Mouse (Mus musculus) hindbrain, embryonic 10.5 days (tissue): ENCODE results near the gene Gm11444. TPM values are rescaled to one million over a fixed set of nuclear protein-coding genes. Genes with fewer than 3 reads are reported as not detected.

Source experiments
- DNase-seq: peaks from one replicate; pipeline ENCODE4 v3.0.0-alpha.2; 2017; ENCODE audit warnings: low spot score
- H3K27ac ChIP-seq: fragments of 300-500 bp; sonication (generic); 2 replicates; pipeline ENCODE4 v1.5.1; 2016; ENCODE audit warnings: mild to moderate bottlenecking, moderate library complexity
- H3K27me3 ChIP-seq: fragments of 300-500 bp; sonication (generic); 2 replicates; pipeline ENCODE4 v1.6.1; 2016; ENCODE audit warnings: mild to moderate bottlenecking; ENCODE audit not compliant: poor library complexity, insufficient read depth, severe bottlenecking
- H3K36me3 ChIP-seq: fragments of 300-500 bp; sonication (generic); 2 replicates; pipeline ENCODE4 v1.6.1; 2016; ENCODE audit warnings: mild to moderate bottlenecking, moderate library complexity
- H3K4me1 ChIP-seq: fragments of 300-500 bp; sonication (generic); replicated peaks from 2 replicates; pipeline ENCODE4 v1.6.1; 2016; ENCODE audit warnings: mild to moderate bottlenecking
- H3K4me3 ChIP-seq: fragments of 300-500 bp; sonication (generic); 2 replicates; pipeline ENCODE4 v1.5.1; 2016; ENCODE audit warnings: mild to moderate bottlenecking, moderate library complexity
- H3K9me3 ChIP-seq: fragments of 300-500 bp; sonication (generic); 2 replicates; pipeline ENCODE4 v1.6.1; 2016; ENCODE audit warnings: mild to moderate bottlenecking, moderate library complexity
- WGBS: fragments of 180-500 bp; shearing (Covaris S2); methylation state at CpG from one replicate; pipeline ENCODE4 v1.1.7; 2016; 5-methylcytosine and 5-hydroxymethylcytosine counted together
- polyA plus RNA-seq: library from polyadenylated mRNA; unstranded; fragments of >200 nt; fragmentation: Nextera tagmentation; extraction: Ambion mirVana; gene quantifications from 2 replicates; pipeline ENCODE4 v1.2.1, GENCODE M21; 2016

Gene Gm11444
- polyA plus RNA-seq, 1 experiment from 2014 or later = not detected

- Histone ChIP-seq H3K27me3 (peaks cover 98% of the 10 kb centered on the region), H3K4me3 (peak overlapping the region; percentile 60), H3K4me1 (peaks cover 65% of the 10 kb centered on the region), H3K9me3 (no peaks in the 10 kb centered on the region), H3K27ac (peak overlapping the region; percentile 86), H3K36me3 (no peaks in the 10 kb centered on the region)
- DNase-seq = peak; percentile 69
- 1% methylated on average over 17 of the region's 17 CpGs for WGBS
These were observed 19.2 kb downstream of the Gm11444 start for GRCm38 (mm10) chr11:85830901-85831341.

DNA sequence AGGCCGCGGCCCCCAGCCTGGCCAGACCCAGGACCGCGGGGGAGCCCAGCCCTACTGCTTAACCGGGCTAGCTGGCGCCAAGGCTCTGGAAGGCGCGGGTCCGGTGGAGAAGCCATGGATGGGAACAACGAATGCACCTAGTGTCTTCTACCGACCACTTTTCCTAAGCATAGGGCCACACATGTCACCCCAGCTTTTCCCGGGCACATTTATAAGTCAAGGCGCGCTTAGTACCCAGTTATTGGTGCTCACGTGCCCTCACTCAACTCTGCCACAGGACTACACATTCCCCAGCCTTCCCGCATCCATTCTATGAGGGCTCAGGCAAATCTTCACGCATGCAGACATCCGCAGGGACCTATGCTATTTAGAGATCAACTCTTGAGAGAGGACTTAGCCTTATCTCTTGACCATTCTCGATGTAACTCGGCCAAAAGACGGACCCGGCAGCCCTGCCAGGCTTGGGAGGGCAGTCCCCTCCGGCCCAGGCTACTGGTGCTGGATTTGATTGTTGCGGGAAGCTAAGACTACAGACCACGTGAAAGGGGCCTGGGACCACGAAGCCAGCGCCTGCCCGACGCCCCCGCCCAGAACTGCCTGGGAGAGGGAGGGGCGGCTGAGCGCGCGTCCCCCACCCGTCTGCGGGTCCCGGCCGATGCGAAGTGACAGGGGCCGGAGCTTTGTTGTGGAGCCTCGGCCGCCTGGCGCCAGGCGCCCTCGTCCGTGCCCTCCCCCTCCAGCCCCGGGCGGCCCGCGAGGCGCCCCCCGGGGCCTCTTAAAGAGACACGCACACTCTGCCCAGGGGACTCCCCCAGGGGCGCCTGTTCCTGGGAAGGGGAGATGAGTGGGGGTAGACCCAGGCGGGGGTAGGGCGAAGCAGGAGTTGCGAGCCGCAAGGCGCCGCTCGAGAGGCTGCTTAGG lies 20.4 kb downstream of the Gm11444 start:
- Histone ChIP-seq H3K36me3 (no peaks in the 10 kb centered on the region), H3K27ac (peak overlapping the region; percentile 86), H3K4me3 (peak overlapping the region; percentile 60), H3K9me3 (no peaks in the 10 kb centered on the region), H3K27me3 (peaks cover 98% of the 10 kb centered on the region), H3K4me1 (peaks cover 73% of the 10 kb centered on the region)
- under 1% methylated on average over 61 of the region's 61 CpGs for WGBS
- peak; percentile 65 for DNase-seq

- H3K4me3 ChIP-seq = peak overlapping the region; percentile 60
- no peaks in the 10 kb centered on the region for H3K36me3 ChIP-seq
- peak; percentile 61 for DNase-seq
- H3K27ac ChIP-seq = peak overlapping the region; percentile 86
- H3K27me3 ChIP-seq = peaks cover 98% of the 10 kb centered on the region
- H3K9me3 ChIP-seq = no peaks in the 10 kb centered on the region
- peaks cover 78% of the 10 kb centered on the region for H3K4me1 ChIP-seq
- WGBS = 4% methylated on average over 38 of the region's 38 CpGs
These were observed 21.2 kb downstream of the Gm11444 start for GRCm38 (mm10) chr11:85828691-85829519.

DNA sequence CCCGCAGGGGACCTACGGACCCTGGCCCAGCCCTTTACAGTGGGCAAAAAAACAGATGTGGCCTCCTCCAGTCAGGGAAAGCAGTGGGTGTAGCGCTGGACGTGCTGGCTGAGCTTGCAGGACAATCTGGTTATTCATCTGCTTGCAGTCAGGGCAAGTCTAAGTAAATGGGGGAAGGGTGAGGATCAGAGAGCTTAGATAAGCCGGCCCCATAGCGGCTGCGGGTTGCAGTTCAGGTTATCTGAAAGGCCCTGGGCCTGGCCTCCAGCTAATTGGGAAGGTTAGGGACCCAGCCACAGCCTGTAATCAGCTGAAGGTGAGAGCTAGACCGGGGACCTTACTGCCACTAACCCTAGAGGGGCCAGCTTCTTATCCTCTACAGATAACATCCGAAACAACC lies 22.8 kb downstream of the Gm11444 start:
- H3K9me3 ChIP-seq = no peaks in the 10 kb centered on the region
- H3K27me3 ChIP-seq = peaks cover 100% of the 10 kb centered on the region
- H3K4me3 ChIP-seq = 0 out of 2 replicates have a peak overlapping the region, but pooled peaks have one; percentile 2
- 10% methylated on average over 9 of the region's 9 CpGs for WGBS
- H3K36me3 ChIP-seq = no peaks in the 10 kb centered on the region
- H3K4me1 ChIP-seq = peaks cover 79% of the 10 kb centered on the region
- DNase-seq = peak; percentile 23
- 0 out of 2 replicates have a peak overlapping the region, but pooled peaks have one; percentile 35 for H3K27ac ChIP-seq

DNA sequence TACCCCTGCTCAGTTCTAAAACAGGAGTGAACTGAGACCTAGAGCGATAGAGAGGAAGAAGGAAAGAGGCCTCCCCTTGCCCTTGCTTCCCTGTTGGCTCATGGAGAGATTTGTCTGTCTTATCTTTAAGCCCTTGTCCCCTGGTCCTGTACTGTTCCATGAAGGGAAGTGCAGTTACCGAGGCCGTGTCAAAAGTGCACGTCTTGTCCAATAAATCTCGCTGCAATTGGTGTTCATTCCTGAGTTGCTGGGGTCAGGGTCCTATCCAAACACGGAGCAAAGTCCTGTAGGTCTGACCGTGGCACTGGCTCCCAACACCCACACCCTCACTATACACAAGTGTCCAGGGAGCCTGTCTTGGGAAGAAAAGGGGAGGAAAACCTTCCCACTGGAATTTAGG lies 24.3 kb downstream of the Gm11444 start:
- no peak for DNase-seq
- no peak overlapping the region for H3K27ac ChIP-seq
- H3K27me3 ChIP-seq = peaks cover 99% of the 10 kb centered on the region
- H3K9me3 ChIP-seq = no peaks in the 10 kb centered on the region
- H3K4me3 ChIP-seq = no peak overlapping the region
- H3K4me1 ChIP-seq = peaks cover 73% of the 10 kb centered on the region
- H3K36me3 ChIP-seq = no peaks in the 10 kb centered on the region
- WGBS = 78% methylated on average over 7 of the region's 7 CpGs

DNA sequence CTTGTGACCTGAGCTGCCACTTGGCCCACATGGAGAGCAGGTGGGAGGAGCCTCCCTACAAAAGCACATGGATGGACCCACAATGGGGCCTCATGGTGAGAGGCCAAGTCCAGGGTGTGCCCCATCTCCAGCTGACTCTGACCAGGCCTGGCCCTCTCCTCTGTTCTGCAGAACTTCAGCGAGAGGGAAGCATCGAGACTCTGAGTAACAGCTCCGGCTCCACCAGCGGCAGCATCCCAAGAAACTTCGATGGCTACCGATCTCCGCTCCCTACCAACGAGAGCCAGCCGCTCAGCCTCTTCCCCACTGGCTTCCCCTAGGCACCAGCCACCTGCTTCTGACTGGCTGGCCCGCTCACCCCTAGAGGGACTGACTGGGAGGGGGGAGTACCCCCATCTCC lies 25.1 kb downstream of the Gm11444 start:
- no peaks in the 10 kb centered on the region for H3K36me3 ChIP-seq
- H3K27me3 ChIP-seq = peaks cover 99% of the 10 kb centered on the region
- H3K4me1 ChIP-seq = peaks cover 72% of the 10 kb centered on the region
- no peaks in the 10 kb centered on the region for H3K9me3 ChIP-seq
- 79% methylated on average over 10 of the region's 10 CpGs for WGBS
- H3K4me3 ChIP-seq = no peak overlapping the region
- DNase-seq = no peak
- peak overlapping the region; percentile 26; the same call in 1 of the 2 replicates for H3K27ac ChIP-seq

- Histone ChIP-seq H3K4me3 (no peak overlapping the region), H3K27me3 (peaks cover 94% of the 10 kb centered on the region), H3K4me1 (peaks cover 62% of the 10 kb centered on the region), H3K36me3 (no peaks in the 10 kb centered on the region), H3K27ac (peak overlapping the region; percentile 41; the same call in 1 of the 2 replicates), H3K9me3 (no peaks in the 10 kb centered on the region)
- DNase-seq = no peak
- 73% methylated on average over 4 of the region's 4 CpGs for WGBS
These were observed 26.3 kb downstream of the Gm11444 start for GRCm38 (mm10) chr11:85823794-85824193.

- DNase-seq = peak; percentile 89
- H3K27me3 ChIP-seq = peaks cover 94% of the 10 kb centered on the region
- H3K9me3 ChIP-seq = no peaks in the 10 kb centered on the region
- 14% methylated on average over 6 of the region's 6 CpGs for WGBS
- H3K4me3 ChIP-seq = no peak overlapping the region
- H3K27ac ChIP-seq = peak overlapping the region; percentile 53; the same call in 1 of the 2 replicates
- no peaks in the 10 kb centered on the region for H3K36me3 ChIP-seq
- H3K4me1 ChIP-seq = peaks cover 64% of the 10 kb centered on the region
These were observed 27.0 kb downstream of the Gm11444 start for GRCm38 (mm10) chr11:85823181-85823580.

- peaks cover 61% of the 10 kb centered on the region for H3K4me1 ChIP-seq
- no peaks in the 10 kb centered on the region for H3K9me3 ChIP-seq
- 76% methylated on average over 9 of the region's 9 CpGs for WGBS
- no peak overlapping the region for H3K4me3 ChIP-seq
- no peak for DNase-seq
- H3K36me3 ChIP-seq = no peaks in the 10 kb centered on the region
- H3K27me3 ChIP-seq = peaks cover 92% of the 10 kb centered on the region
- 0 out of 2 replicates have a peak overlapping the region, but pooled peaks have one; percentile 3 for H3K27ac ChIP-seq
These were observed 28.5 kb downstream of the Gm11444 start for GRCm38 (mm10) chr11:85821659-85822058.

GRCm38 (mm10) chr11:85820959-85821358 lies 29.2 kb downstream of the Gm11444 start:
- no peaks in the 10 kb centered on the region for H3K9me3 ChIP-seq
- 77% methylated on average over 3 of the region's 3 CpGs for WGBS
- H3K27me3 ChIP-seq = peaks cover 86% of the 10 kb centered on the region
- H3K4me3 ChIP-seq = no peak overlapping the region
- peak overlapping the region; percentile 3; the same call in 1 of the 2 replicates for H3K27ac ChIP-seq
- no peaks in the 10 kb centered on the region for H3K36me3 ChIP-seq
- DNase-seq = no peak
- H3K4me1 ChIP-seq = peaks cover 62% of the 10 kb centered on the region

- no peak for DNase-seq
- Histone ChIP-seq H3K4me1 (peaks cover 66% of the 10 kb centered on the region), H3K27me3 (peaks cover 69% of the 10 kb centered on the region), H3K36me3 (no peaks in the 10 kb centered on the region), H3K4me3 (no peak overlapping the region), H3K27ac (no peak overlapping the region), H3K9me3 (no peaks in the 10 kb centered on the region)
- WGBS = 83% methylated on average over 3 of the region's 3 CpGs
These were observed 31.7 kb downstream of the Gm11444 start for GRCm38 (mm10) chr11:85818401-85818800.

- Histone ChIP-seq H3K27ac (peak overlapping the region; percentile 47; the same call in 1 of the 2 replicates), H3K36me3 (no peaks in the 10 kb centered on the region), H3K27me3 (peaks cover 65% of the 10 kb centered on the region), H3K4me1 (peaks cover 61% of the 10 kb centered on the region), H3K4me3 (no peak overlapping the region), H3K9me3 (no peaks in the 10 kb centered on the region)
- DNase-seq = no peak
- WGBS = 63% methylated on average over 5 of the region's 5 CpGs
These were observed 33.7 kb downstream of the Gm11444 start for GRCm38 (mm10) chr11:85816471-85816870.
